In the genomic region with DNA sequence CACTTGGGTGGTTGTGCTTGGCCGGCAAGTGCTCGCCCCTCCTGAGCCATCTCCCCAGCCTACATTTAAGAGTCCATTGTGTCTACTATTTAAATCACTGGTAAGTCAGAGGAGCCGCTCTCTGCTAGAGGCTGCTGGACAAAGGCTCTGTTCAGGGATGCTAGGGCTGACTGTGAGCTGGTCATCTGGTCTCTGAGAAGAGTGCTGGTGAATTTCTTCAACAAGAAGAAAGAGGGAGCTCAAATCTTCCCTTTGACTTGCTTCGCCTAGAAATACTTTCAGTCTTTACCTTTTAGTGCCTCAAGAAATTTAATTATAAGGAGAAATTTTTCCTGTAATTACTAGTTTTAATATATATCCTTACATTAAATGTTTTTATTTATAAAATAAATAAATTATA, we compare ENCODE assay signal across 16 mouse cellular contexts.
DNase-seq lines count a peak whose midpoint lies in the region; ATAC-seq lines count a peak whose summit lies in the region.
"Had no signal": no experiment of that assay in that cellular context is flagged by ENCODE, and none has a peak within 500 bp of the region (broad histone marks: within the 10 kb centered on the region; RNA-seq: fewer than 3 reads in every experiment).

No protein-coding gene starts in this region.

- peak; percentile 51; the same call in 1 of the 2 replicates for ATAC-seq in hindbrain, embryonic 16.5 days
- ATAC-seq in midbrain, embryonic 14.5 days (ENCODE audit: low FRiP score, low TSS enrichment) = no peak
- ATAC-seq: intestine, embryonic 15.5 days had no signal

- no peaks in the 10 kb centered on the region for H3K4me1 ChIP-seq in hindbrain, embryonic 16.5 days (ENCODE audit: control insufficient read depth, insufficient read depth, low read depth, low read length)
- no peaks in the 10 kb centered on the region for H3K4me1 ChIP-seq in hindbrain, embryonic 10.5 days (replicated peaks)
- no peaks in the 10 kb centered on the region for H3K4me1 ChIP-seq in midbrain, embryonic 14.5 days (ENCODE audit: control insufficient read depth, insufficient read depth, low read length)
- H3K4me1 ChIP-seq: intestine, embryonic 15.5 days had no signal

- no peak overlapping the region for H3K4me2 ChIP-seq in hindbrain, embryonic 16.5 days (ENCODE audit: low read length)
- H3K4me2 ChIP-seq in midbrain, embryonic 14.5 days (ENCODE audit: low read length) = no peak overlapping the region
- H3K4me2 ChIP-seq: heart, embryonic 11.5 days; intestine, embryonic 15.5 days had no signal

- no peaks in the 10 kb centered on the region for H3K9me3 ChIP-seq in hindbrain, embryonic 16.5 days (ENCODE audit: control insufficient read depth, low read length)
- H3K9me3 ChIP-seq in hindbrain, embryonic 10.5 days = no peaks in the 10 kb centered on the region
- no peaks in the 10 kb centered on the region for H3K9me3 ChIP-seq in midbrain, embryonic 14.5 days (ENCODE audit: control insufficient read depth, low read length)
- H3K9me3 ChIP-seq: intestine, embryonic 15.5 days had no signal

- H3K4me3 ChIP-seq in hindbrain, embryonic 16.5 days (ENCODE audit: low read length) = no peak overlapping the region
- no peak overlapping the region for H3K4me3 ChIP-seq in hindbrain, embryonic 10.5 days
- no peak overlapping the region for H3K4me3 ChIP-seq in midbrain, embryonic 14.5 days (replicated peaks; ENCODE audit: low read depth, low read length)
- H3K4me3 ChIP-seq: intestine, embryonic 15.5 days; myocyte had no signal

- H3K27me3 ChIP-seq in hindbrain, embryonic 16.5 days (replicated peaks; ENCODE audit: control insufficient read depth, insufficient read depth, low read length) = no peaks in the 10 kb centered on the region
- H3K27me3 ChIP-seq in hindbrain, embryonic 10.5 days (ENCODE audit: insufficient read depth, poor library complexity, severe bottlenecking) = no peaks in the 10 kb centered on the region
- no peaks in the 10 kb centered on the region for H3K27me3 ChIP-seq in midbrain, embryonic 14.5 days (ENCODE audit: control insufficient read depth, insufficient read depth, low read length)
- H3K27me3 ChIP-seq: CH12.LX; intestine, embryonic 15.5 days had no signal

- intact Hi-C loops in left cerebral cortex, postnatal 14 days (cut with DNase I) = loop anchor here (5.0 to 10.0 kb wide), 3 partner anchors 206 to 1536 kb away; partner anchors contain the start of gene Ntng1

- no peaks in the 10 kb centered on the region for H3K36me3 ChIP-seq in hindbrain, embryonic 16.5 days (ENCODE audit: control insufficient read depth, insufficient read depth, low read length)
- H3K36me3 ChIP-seq in hindbrain, embryonic 10.5 days = no peaks in the 10 kb centered on the region
- H3K36me3 ChIP-seq in midbrain, embryonic 14.5 days (ENCODE audit: control insufficient read depth, insufficient read depth, low read length) = no peaks in the 10 kb centered on the region
- H3K36me3 ChIP-seq: intestine, embryonic 15.5 days had no signal

- 59% methylated on average over 4 of the region's 4 CpGs for WGBS in hindbrain, embryonic 16.5 days
- WGBS in hindbrain, embryonic 10.5 days = 50% methylated on average over 4 of the region's 4 CpGs
- WGBS in midbrain, embryonic 14.5 days = 46% methylated on average over 4 of the region's 4 CpGs

- no peak overlapping the region for H3K27ac ChIP-seq in hindbrain, embryonic 16.5 days (ENCODE audit: low read depth, low read length)
- H3K27ac ChIP-seq in hindbrain, embryonic 10.5 days = no peak overlapping the region
- no peak overlapping the region for H3K27ac ChIP-seq in midbrain, embryonic 14.5 days (replicated peaks; ENCODE audit: low read depth, low read length)
- H3K27ac ChIP-seq: intestine, embryonic 15.5 days had no signal

- peak; percentile 23 to 27 for DNase-seq in cerebellum, postnatal 10 days
- no peak for DNase-seq in cerebellum, adult 18-20 months
- DNase-seq in hindbrain, embryonic 10.5 days (ENCODE audit: low spot score) = no peak
- DNase-seq in left cerebral cortex, postnatal 14 days (ENCODE audit: low spot score in 2 of 2) = peak; percentile 13 to 15
- DNase-seq in left cerebral cortex, adult 11 months (ENCODE audit: low spot score) = no peak
- peak; percentile 55 for DNase-seq in midbrain, embryonic 14.5 days
- no peak for DNase-seq in thymus, postnatal 4 days
- DNase-seq: gastrocnemius, postnatal 25 days; liver; lung, adult 18-20 months; right cerebral cortex, postnatal 14 days had no signal

- no peak overlapping the region for H3K9ac ChIP-seq in hindbrain, embryonic 16.5 days (ENCODE audit: low read depth, low read length)
- H3K9ac ChIP-seq in midbrain, embryonic 14.5 days (replicated peaks; ENCODE audit: low read length) = no peak overlapping the region
- H3K9ac ChIP-seq: intestine, embryonic 15.5 days had no signal

Comparison
In these comparisons a context has a peak if more than half of its experiments do, and no peak if none do; other contexts are left out.
1. DNase-seq: peak in cerebellum, postnatal 10 days (2 of 2), left cerebral cortex, postnatal 14 days (2 of 2) and midbrain, embryonic 14.5 days (single experiment); none in cerebellum, adult 18-20 months (0 of 2), hindbrain, embryonic 10.5 days (single experiment), left cerebral cortex, adult 11 months (single experiment) and thymus, postnatal 4 days (single experiment).